Mouse (Mus musculus) megakaryocyte, embryonic 14.5 days (primary cell): Measurements from ENCODE around the gene Car12.

Source experiments
- FLI1 ChIP-seq: IDR thresholded peaks from 2 replicates; pipeline ENCODE4 v1.6.1; 2012; ENCODE audit warnings: low read length, inconsistent platforms, mixed read lengths
- GATA1 ChIP-seq: IDR thresholded peaks from 3 replicates; pipeline ENCODE4 v1.6.1; 2012; ENCODE audit warnings: mixed read lengths, low read length, inconsistent platforms, borderline replicate concordance

DNA sequence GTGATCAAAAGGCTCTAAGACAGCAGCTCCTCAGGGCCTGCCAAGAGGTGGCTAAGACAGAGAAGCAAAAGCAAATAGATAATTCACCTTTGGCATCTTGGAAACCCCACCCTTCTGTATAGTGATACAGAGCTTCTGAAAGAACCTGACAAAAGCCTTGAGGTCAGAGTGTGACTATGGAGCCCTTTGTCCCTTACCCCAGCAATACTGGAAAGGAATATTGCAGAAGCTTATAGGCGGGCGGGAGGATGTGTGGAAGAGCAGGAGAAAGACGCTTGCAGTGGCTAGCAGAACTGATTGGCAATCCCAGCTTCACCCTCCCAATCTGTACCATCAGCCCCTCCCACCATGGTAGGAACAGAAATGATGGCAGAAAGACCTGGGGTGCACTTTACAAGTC lies 22.5 kb downstream of the Car12 start:
- TF ChIP-seq GATA1 (no peak), FLI1 (no peak)
